Mouse (Mus musculus): ENCODE measurements around the gene Pik3c2a. TPM values are rescaled to one million over a fixed set of nuclear protein-coding genes. Genes with fewer than 3 reads are reported as not detected.

Pik3c2a gene
- polyA plus RNA-seq, 1 experiment: 67.7 TPM

- H3K36me3 ChIP-seq (ENCODE audit: control insufficient read depth, insufficient read depth, low read length, poor library complexity, severe bottlenecking): peaks cover 40% of the 10 kb centered on the region
- TF ChIP-seq POLR2A (IDR thresholded peaks at IDR 0.05; ENCODE audit: insufficient read depth, low read length): no peak
- no peak for TF ChIP-seq EP300 (IDR thresholded peaks at IDR 0.05; ENCODE audit: insufficient read depth, low read depth, low read length)
- no peak for TF ChIP-seq CTCF (IDR thresholded peaks at IDR 0.05; ENCODE audit: low read depth, low read length)
- H3K4me3 ChIP-seq (ENCODE audit: low read depth, low read length): no peak overlapping the region
Measured at GRCm38 (mm10) chr7:116329858-116330257, 113.4 kb downstream of the Pik3c2a start.

GRCm38 (mm10) chr7:116328777-116329176 lies 114.5 kb downstream of the Pik3c2a start:
- Histone ChIP-seq H3K36me3 (ENCODE audit: control insufficient read depth, insufficient read depth, low read length, poor library complexity, severe bottlenecking) (peaks cover 40% of the 10 kb centered on the region), H3K4me3 (ENCODE audit: low read depth, low read length) (no peak overlapping the region), H3K27ac (ENCODE audit: insufficient read depth, low read length) (0 out of 2 replicates have a peak overlapping the region, but pooled peaks have one; percentile 3), H3K4me1 (ENCODE audit: control insufficient read depth, insufficient read depth, low read length) (no peaks in the 10 kb centered on the region), H3K9me3 (replicated peaks; ENCODE audit: control insufficient read depth, insufficient read depth, low read length, poor library complexity, severe bottlenecking) (no peaks in the 10 kb centered on the region), H3K27me3 (ENCODE audit: control insufficient read depth, insufficient read depth, low read length, poor library complexity, severe bottlenecking) (no peaks in the 10 kb centered on the region), H3K9ac (ENCODE audit: low read depth, poor library complexity, severe bottlenecking) (no peak overlapping the region)
- TF ChIP-seq POLR2A (IDR thresholded peaks at IDR 0.05; ENCODE audit: insufficient read depth, low read length) (no peak), CTCF (IDR thresholded peaks at IDR 0.05; ENCODE audit: low read depth, low read length) (no peak), EP300 (IDR thresholded peaks at IDR 0.05; ENCODE audit: insufficient read depth, low read depth, low read length) (no peak)

More at GRCm38 (mm10) chr7:116329858-116330257, 113.4 kb downstream of the Pik3c2a start:
- Histone ChIP-seq H3K4me1 (ENCODE audit: control insufficient read depth, insufficient read depth, low read length) (no peaks in the 10 kb centered on the region), H3K9ac (ENCODE audit: low read depth, poor library complexity, severe bottlenecking) (no peak overlapping the region), H3K27ac (ENCODE audit: insufficient read depth, low read length) (no peak overlapping the region; the same call in 1 of the 2 replicates), H3K9me3 (replicated peaks; ENCODE audit: control insufficient read depth, insufficient read depth, low read length, poor library complexity, severe bottlenecking) (no peaks in the 10 kb centered on the region), H3K27me3 (ENCODE audit: control insufficient read depth, insufficient read depth, low read length, poor library complexity, severe bottlenecking) (no peaks in the 10 kb centered on the region)

GRCm38 (mm10) chr7:116327901-116328300 lies 115.3 kb downstream of the Pik3c2a start:
- Histone ChIP-seq H3K4me1 (ENCODE audit: control insufficient read depth, insufficient read depth, low read length) (no peaks in the 10 kb centered on the region), H3K36me3 (ENCODE audit: control insufficient read depth, insufficient read depth, low read length, poor library complexity, severe bottlenecking) (peaks cover 34% of the 10 kb centered on the region), H3K9ac (ENCODE audit: low read depth, poor library complexity, severe bottlenecking) (no peak overlapping the region), H3K4me3 (ENCODE audit: low read depth, low read length) (no peak overlapping the region), H3K27me3 (ENCODE audit: control insufficient read depth, insufficient read depth, low read length, poor library complexity, severe bottlenecking) (no peaks in the 10 kb centered on the region), H3K9me3 (replicated peaks; ENCODE audit: control insufficient read depth, insufficient read depth, low read length, poor library complexity, severe bottlenecking) (no peaks in the 10 kb centered on the region), H3K27ac (ENCODE audit: insufficient read depth, low read length) (no peak overlapping the region)
- TF ChIP-seq EP300 (IDR thresholded peaks at IDR 0.05; ENCODE audit: insufficient read depth, low read depth, low read length) (no peak), CTCF (IDR thresholded peaks at IDR 0.05; ENCODE audit: low read depth, low read length) (no peak), POLR2A (IDR thresholded peaks at IDR 0.05; ENCODE audit: insufficient read depth, low read length) (no peak)

- Histone ChIP-seq H3K4me3 (ENCODE audit: low read depth, low read length) (no peak overlapping the region), H3K4me1 (ENCODE audit: control insufficient read depth, insufficient read depth, low read length) (no peaks in the 10 kb centered on the region), H3K27ac (ENCODE audit: insufficient read depth, low read length) (no peak overlapping the region), H3K9ac (ENCODE audit: low read depth, poor library complexity, severe bottlenecking) (no peak overlapping the region), H3K9me3 (replicated peaks; ENCODE audit: control insufficient read depth, insufficient read depth, low read length, poor library complexity, severe bottlenecking) (no peaks in the 10 kb centered on the region), H3K27me3 (ENCODE audit: control insufficient read depth, insufficient read depth, low read length, poor library complexity, severe bottlenecking) (no peaks in the 10 kb centered on the region; the same call in 1 of the 2 replicates), H3K36me3 (ENCODE audit: control insufficient read depth, insufficient read depth, low read length, poor library complexity, severe bottlenecking) (no peaks in the 10 kb centered on the region)
- TF ChIP-seq EP300 (IDR thresholded peaks at IDR 0.05; ENCODE audit: insufficient read depth, low read depth, low read length) (no peak), CTCF (IDR thresholded peaks at IDR 0.05; ENCODE audit: low read depth, low read length) (peak; percentile 83)
Measured at GRCm38 (mm10) chr7:116323331-116323964, 119.8 kb downstream of the Pik3c2a start.

GRCm38 (mm10) chr7:116309456-116309855 lies 133.8 kb downstream of the Pik3c2a start:
- peak overlapping the region; percentile 94 for H3K27ac ChIP-seq (ENCODE audit: insufficient read depth, low read length)
- H3K4me1 ChIP-seq (ENCODE audit: control insufficient read depth, insufficient read depth, low read length): peaks cover 5% of the 10 kb centered on the region
- no peaks in the 10 kb centered on the region for H3K36me3 ChIP-seq (ENCODE audit: control insufficient read depth, insufficient read depth, low read length, poor library complexity, severe bottlenecking)
- peak overlapping the region; percentile 54 for H3K4me3 ChIP-seq (ENCODE audit: low read depth, low read length)
- no peaks in the 10 kb centered on the region for H3K27me3 ChIP-seq (ENCODE audit: control insufficient read depth, insufficient read depth, low read length, poor library complexity, severe bottlenecking)
- H3K9me3 ChIP-seq (replicated peaks; ENCODE audit: control insufficient read depth, insufficient read depth, low read length, poor library complexity, severe bottlenecking): no peaks in the 10 kb centered on the region
- TF ChIP-seq EP300 (IDR thresholded peaks at IDR 0.05; ENCODE audit: insufficient read depth, low read depth, low read length) (0 out of 2 replicates have a peak, but pooled peaks have one; percentile 17), CTCF (IDR thresholded peaks at IDR 0.05; ENCODE audit: low read depth, low read length) (no peak)
- peak overlapping the region; percentile 92 for H3K9ac ChIP-seq (ENCODE audit: low read depth, poor library complexity, severe bottlenecking)

- no peaks in the 10 kb centered on the region for H3K9me3 ChIP-seq (replicated peaks; ENCODE audit: control insufficient read depth, insufficient read depth, low read length, poor library complexity, severe bottlenecking)
- H3K4me3 ChIP-seq (ENCODE audit: low read depth, low read length): peak overlapping the region; percentile 95
- TF ChIP-seq POLR2A (IDR thresholded peaks at IDR 0.05; ENCODE audit: insufficient read depth, low read length): no peak
- peak; percentile 79 for TF ChIP-seq EP300 (IDR thresholded peaks at IDR 0.05; ENCODE audit: insufficient read depth, low read depth, low read length)
- TF ChIP-seq CTCF (IDR thresholded peaks at IDR 0.05; ENCODE audit: low read depth, low read length): no peak
- peak overlapping the region; percentile 94 for H3K27ac ChIP-seq (ENCODE audit: insufficient read depth, low read length)
- H3K27me3 ChIP-seq (ENCODE audit: control insufficient read depth, insufficient read depth, low read length, poor library complexity, severe bottlenecking): no peaks in the 10 kb centered on the region
- H3K9ac ChIP-seq (ENCODE audit: low read depth, poor library complexity, severe bottlenecking): peak overlapping the region; percentile 92
- H3K36me3 ChIP-seq (ENCODE audit: control insufficient read depth, insufficient read depth, low read length, poor library complexity, severe bottlenecking): no peaks in the 10 kb centered on the region
- peaks cover 7% of the 10 kb centered on the region for H3K4me1 ChIP-seq (ENCODE audit: control insufficient read depth, insufficient read depth, low read length)
Measured at GRCm38 (mm10) chr7:116308632-116308991, 134.6 kb downstream of the Pik3c2a start.

Measured in ES-Bruce4 (cell line).